Mouse (Mus musculus): ENCODE measurements around the gene Caskin2. TPM values are rescaled to one million over a fixed set of nuclear protein-coding genes. Genes with fewer than 3 reads are reported as not detected.
"Not testable (repeated sequence)": the region's sequence is repeated elsewhere in the genome, so short reads cannot be mapped to it uniquely, and the experiment has no call there.

Caskin2 gene
- 10.7 and 11.0 TPM in 2 replicates for polyA plus RNA-seq (2014; fragmentation: Nextera tagmentation; extraction: Ambion mirVana)

DNA sequence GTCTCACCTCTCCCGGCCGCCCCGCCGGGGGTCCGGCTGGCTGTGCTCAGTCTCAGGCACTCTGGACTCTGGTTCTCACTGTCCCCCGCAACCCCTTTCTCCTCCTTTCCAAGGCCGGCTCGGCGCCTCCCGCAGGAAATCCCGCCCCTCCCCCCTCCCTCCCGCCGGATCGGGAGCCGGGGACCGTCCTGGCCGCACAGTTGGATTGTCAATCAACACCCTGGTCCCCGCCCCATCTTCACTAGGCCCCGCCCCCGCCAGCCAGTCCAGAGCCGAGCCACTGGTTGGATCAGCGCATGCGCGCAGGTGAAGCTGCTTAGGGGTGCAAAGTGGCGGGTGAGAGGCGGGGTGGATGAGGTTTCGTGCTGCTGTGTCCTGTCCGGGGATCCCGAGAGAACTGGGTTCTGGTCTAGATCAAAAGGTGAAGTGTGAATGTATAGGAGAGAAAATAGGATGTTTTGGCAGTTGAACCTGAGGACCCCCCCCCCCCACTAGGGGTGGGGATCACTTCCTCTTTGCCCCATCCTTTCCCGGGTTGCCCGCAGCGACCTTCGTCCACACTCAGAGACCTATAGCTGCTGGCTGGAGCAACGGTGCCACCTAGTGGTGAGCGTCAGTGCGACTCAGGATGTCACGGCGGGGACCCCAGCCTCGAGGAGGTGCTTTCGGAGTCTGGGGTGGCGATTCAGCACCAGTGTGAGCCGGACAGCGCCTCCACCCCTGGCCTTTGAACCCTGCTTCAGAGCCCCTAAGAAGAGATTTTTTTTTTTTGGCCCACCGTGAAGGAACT lies at the start of gene Caskin2:
Gene Caskin2, minus strand, starts transcription at position 133 of the 790 bp plus-strand sequence.
- Histone ChIP-seq H3K27me3 (ENCODE audit: control insufficient read depth, insufficient read depth, low read length) (no peaks in the 10 kb centered on the region), H3K36me3 (replicated peaks; ENCODE audit: control insufficient read depth, insufficient read depth) (peaks cover 15% of the 10 kb centered on the region), H3K9me3 (ENCODE audit: control insufficient read depth, low read length) (no peaks in the 10 kb centered on the region), H3K9ac (peak within 1 kb of the TSS; percentile 77), H3K4me1 (replicated peaks; ENCODE audit: control insufficient read depth, insufficient read depth, low read length) (peaks cover 36% of the 10 kb centered on the region), H3K4me3 (replicated peaks; ENCODE audit: low read length) (peak within 1 kb of the TSS; percentile 71), H3K4me2 (replicated peaks) (peak within 1 kb of the TSS; percentile 88), H3K27ac (peak within 1 kb of the TSS; percentile 65; the same call in 1 of the 2 replicates)
- DNase-seq (ENCODE audit: low spot score) (peak; percentile 93), ATAC-seq (ENCODE audit: low FRiP score) (peak; percentile 90)
- WGBS = under 1% methylated on average over 44 of the region's 44 CpGs

DNA sequence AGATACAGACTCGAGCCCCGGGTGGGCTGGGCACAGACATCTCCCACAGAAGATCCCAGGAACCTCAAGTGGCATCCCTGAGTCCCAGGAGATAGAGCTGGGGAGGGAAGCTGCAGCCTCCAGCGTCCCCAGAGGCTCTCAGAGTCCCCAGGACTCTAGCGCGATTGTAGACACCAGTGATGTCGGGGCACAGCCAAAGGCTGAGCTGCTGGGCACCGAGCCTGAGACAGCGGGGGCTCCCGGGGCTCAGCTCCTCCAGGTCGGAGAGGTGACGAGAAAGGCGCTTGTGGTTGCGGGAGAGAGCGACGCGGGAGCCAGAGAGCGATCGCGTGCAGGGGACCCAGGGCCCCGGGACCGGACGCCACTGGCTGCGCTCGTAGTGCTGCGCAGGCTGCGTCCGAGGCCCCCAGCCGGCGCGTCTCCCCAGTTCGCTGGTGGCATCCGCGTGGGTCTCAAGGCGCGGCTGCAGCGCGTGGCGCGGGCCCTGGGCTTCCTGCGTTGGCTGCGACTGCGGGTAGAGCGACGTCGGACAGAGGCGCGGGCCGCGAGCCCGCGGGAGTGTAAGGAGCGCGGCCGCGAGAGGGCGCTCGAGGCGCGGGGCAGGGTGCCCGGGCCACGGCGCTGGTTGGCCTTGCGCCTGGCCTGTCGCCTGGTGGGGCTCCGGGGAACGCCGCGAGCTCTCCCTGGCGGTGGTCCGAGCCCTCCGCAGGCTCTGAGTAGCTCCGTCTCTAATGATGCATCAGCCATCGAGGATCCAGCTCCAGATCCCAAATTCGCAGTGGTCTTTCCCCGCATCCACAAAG lies 45.9 kb upstream of the Caskin2 start:
- H3K4me3 ChIP-seq (replicated peaks; ENCODE audit: low read length) = peak overlapping the region; percentile 26
- no peak overlapping the region for H3K27ac ChIP-seq
- H3K27me3 ChIP-seq (ENCODE audit: control insufficient read depth, insufficient read depth, low read length) = peaks cover 46% of the 10 kb centered on the region
- WGBS = 2% methylated on average over 53 of the region's 75 CpGs
- 0 out of 2 replicates have a peak, but pooled peaks cover 9% of the 10 kb centered on the region for H3K4me1 ChIP-seq (replicated peaks; ENCODE audit: control insufficient read depth, insufficient read depth, low read length)
- peak; percentile 73; the same call in 1 of the 2 replicates for ATAC-seq (ENCODE audit: low FRiP score)
- no peaks in the 10 kb centered on the region for H3K36me3 ChIP-seq (replicated peaks; ENCODE audit: control insufficient read depth, insufficient read depth)
- peak; percentile 73 for DNase-seq (ENCODE audit: low spot score)
- H3K9ac ChIP-seq = peak overlapping the region; percentile 36; the same call in 1 of the 2 replicates
- H3K9me3 ChIP-seq (ENCODE audit: control insufficient read depth, low read length) = no peaks in the 10 kb centered on the region
- peak overlapping the region; percentile 50 for H3K4me2 ChIP-seq (replicated peaks)

DNA sequence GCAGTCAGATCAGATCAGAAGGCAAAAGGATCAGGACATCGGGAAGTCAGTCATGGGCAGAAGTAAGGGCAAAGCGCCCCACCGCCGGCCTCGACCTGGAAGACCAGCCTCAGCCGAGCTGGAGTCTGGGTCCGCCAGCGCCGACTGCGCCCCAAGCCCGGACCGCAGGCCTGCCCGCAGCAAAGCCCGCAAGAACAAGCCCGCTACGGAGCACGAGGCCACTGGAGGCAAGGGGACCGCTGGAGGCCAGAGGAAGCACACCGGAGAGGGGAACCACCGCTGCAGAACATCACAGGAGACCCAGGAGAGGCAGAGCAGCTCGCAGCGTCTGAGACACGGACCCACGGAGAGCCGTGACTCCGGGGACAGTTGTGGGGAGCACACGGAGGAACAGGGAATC lies 44.9 kb upstream of the Caskin2 start, which contains the start of gene Myo15b:
Gene Myo15b, plus strand, starts transcription at position 53 of the 400 bp plus-strand sequence.
- DNase-seq (ENCODE audit: low spot score) (no peak), ATAC-seq (ENCODE audit: low FRiP score) (no peak)
- no peaks in the 10 kb centered on the region for H3K36me3 ChIP-seq (replicated peaks; ENCODE audit: control insufficient read depth, insufficient read depth)
- H3K27ac ChIP-seq = no peak within 1 kb of the TSS
- WGBS = 11% methylated on average over 27 of the region's 27 CpGs
- H3K27me3 ChIP-seq (ENCODE audit: control insufficient read depth, insufficient read depth, low read length) = peaks cover 46% of the 10 kb centered on the region
- H3K4me1 ChIP-seq (replicated peaks; ENCODE audit: control insufficient read depth, insufficient read depth, low read length) = 0 out of 2 replicates have a peak, but pooled peaks cover 9% of the 10 kb centered on the region
- peak within 1 kb of the TSS; percentile 26 for H3K4me3 ChIP-seq (replicated peaks; ENCODE audit: low read length)
- peak within 1 kb of the TSS; percentile 36; the same call in 1 of the 2 replicates for H3K9ac ChIP-seq
- H3K9me3 ChIP-seq (ENCODE audit: control insufficient read depth, low read length) = no peaks in the 10 kb centered on the region
- H3K4me2 ChIP-seq (replicated peaks) = peak within 1 kb of the TSS; percentile 50

GRCm38 (mm10) chr11:115857936-115858335 lies 44.5 kb upstream of the Caskin2 start:
- ATAC-seq (ENCODE audit: low FRiP score) (no peak), DNase-seq (ENCODE audit: low spot score) (no peak)
- H3K36me3 ChIP-seq (replicated peaks; ENCODE audit: control insufficient read depth, insufficient read depth) = no peaks in the 10 kb centered on the region
- 0 out of 2 replicates have a peak, but pooled peaks cover 9% of the 10 kb centered on the region for H3K4me1 ChIP-seq (replicated peaks; ENCODE audit: control insufficient read depth, insufficient read depth, low read length)
- no peak overlapping the region for H3K4me3 ChIP-seq (replicated peaks; ENCODE audit: low read length)
- 39% methylated on average over 13 of the region's 13 CpGs for WGBS
- H3K4me2 ChIP-seq (replicated peaks) = no peak overlapping the region
- H3K9me3 ChIP-seq (ENCODE audit: control insufficient read depth, low read length) = no peaks in the 10 kb centered on the region
- no peak overlapping the region for H3K9ac ChIP-seq
- H3K27me3 ChIP-seq (ENCODE audit: control insufficient read depth, insufficient read depth, low read length) = peaks cover 46% of the 10 kb centered on the region
- no peak overlapping the region for H3K27ac ChIP-seq

- H3K4me2 ChIP-seq (replicated peaks); H3K4me3 ChIP-seq (replicated peaks; ENCODE audit: low read length); H3K9me3 ChIP-seq (ENCODE audit: control insufficient read depth, low read length); H3K36me3 ChIP-seq (replicated peaks; ENCODE audit: control insufficient read depth, insufficient read depth); H3K4me1 ChIP-seq (replicated peaks; ENCODE audit: control insufficient read depth, insufficient read depth, low read length); H3K27ac ChIP-seq; ATAC-seq (ENCODE audit: low FRiP score); DNase-seq (ENCODE audit: low spot score); H3K9ac ChIP-seq: not testable (repeated sequence)
- WGBS = 92% methylated on average over 4 of the region's 4 CpGs
- H3K27me3 ChIP-seq (ENCODE audit: control insufficient read depth, insufficient read depth, low read length) = peaks cover 46% of the 10 kb centered on the region
These were observed 43.7 kb upstream of the Caskin2 start for GRCm38 (mm10) chr11:115857146-115857545.

GRCm38 (mm10) chr11:115854674-115855073 lies 41.2 kb upstream of the Caskin2 start:
- Histone ChIP-seq H3K27ac (no peak overlapping the region), H3K4me3 (replicated peaks; ENCODE audit: low read length) (no peak overlapping the region), H3K9ac (no peak overlapping the region), H3K4me2 (replicated peaks) (no peak overlapping the region), H3K4me1 (replicated peaks; ENCODE audit: control insufficient read depth, insufficient read depth, low read length) (0 out of 2 replicates have a peak, but pooled peaks cover 9% of the 10 kb centered on the region), H3K9me3 (ENCODE audit: control insufficient read depth, low read length) (no peaks in the 10 kb centered on the region), H3K27me3 (ENCODE audit: control insufficient read depth, insufficient read depth, low read length) (peaks cover 28% of the 10 kb centered on the region), H3K36me3 (replicated peaks; ENCODE audit: control insufficient read depth, insufficient read depth) (no peaks in the 10 kb centered on the region)
- ATAC-seq (ENCODE audit: low FRiP score) (no peak), DNase-seq (ENCODE audit: low spot score) (no peak)
- WGBS = 83% methylated on average over 6 of the region's 6 CpGs

DNA sequence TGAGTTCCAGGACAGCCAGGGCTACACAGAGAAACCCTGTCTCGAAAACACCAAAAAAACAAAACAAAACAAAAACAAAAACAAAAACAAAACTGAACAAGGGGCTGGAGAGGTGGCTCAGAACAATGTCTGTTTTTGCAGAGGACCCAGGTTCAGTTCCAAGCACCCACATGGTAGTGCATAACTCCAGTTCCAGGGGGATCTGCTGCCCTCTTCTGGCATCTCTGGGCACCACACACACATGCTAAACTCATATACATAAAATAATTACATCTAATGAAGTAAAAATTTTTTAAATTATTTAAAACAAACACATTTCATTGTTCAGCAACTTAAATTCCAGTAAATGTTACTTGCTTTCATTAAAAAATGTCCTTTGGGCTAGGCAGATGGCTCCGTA lies 32.4 kb upstream of the Caskin2 start:
- H3K36me3 ChIP-seq (replicated peaks; ENCODE audit: control insufficient read depth, insufficient read depth) = no peaks in the 10 kb centered on the region
- H3K4me1 ChIP-seq (replicated peaks; ENCODE audit: control insufficient read depth, insufficient read depth, low read length) = no peaks in the 10 kb centered on the region
- H3K4me3 ChIP-seq (replicated peaks; ENCODE audit: low read length) = no peak overlapping the region
- H3K9me3 ChIP-seq (ENCODE audit: control insufficient read depth, low read length) = no peaks in the 10 kb centered on the region
- no peaks in the 10 kb centered on the region for H3K27me3 ChIP-seq (ENCODE audit: control insufficient read depth, insufficient read depth, low read length)
- 95% methylated on average over 2 of the region's 2 CpGs for WGBS
- no peak overlapping the region for H3K4me2 ChIP-seq (replicated peaks)
- no peak overlapping the region for H3K9ac ChIP-seq
- ATAC-seq (ENCODE audit: low FRiP score) (no peak), DNase-seq (ENCODE audit: low spot score) (no peak)
- no peak overlapping the region for H3K27ac ChIP-seq

GRCm38 (mm10) chr11:115844240-115844639 lies 30.8 kb upstream of the Caskin2 start:
- Histone ChIP-seq H3K9me3 (ENCODE audit: control insufficient read depth, low read length) (no peaks in the 10 kb centered on the region), H3K4me3 (replicated peaks; ENCODE audit: low read length) (no peak overlapping the region), H3K27ac (no peak overlapping the region), H3K9ac (no peak overlapping the region), H3K4me2 (replicated peaks) (no peak overlapping the region), H3K36me3 (replicated peaks; ENCODE audit: control insufficient read depth, insufficient read depth) (no peaks in the 10 kb centered on the region), H3K27me3 (ENCODE audit: control insufficient read depth, insufficient read depth, low read length) (no peaks in the 10 kb centered on the region), H3K4me1 (replicated peaks; ENCODE audit: control insufficient read depth, insufficient read depth, low read length) (no peaks in the 10 kb centered on the region)
- WGBS = 76% methylated on average over 8 of the region's 8 CpGs
- ATAC-seq (ENCODE audit: low FRiP score) (no peak), DNase-seq (ENCODE audit: low spot score) (no peak)

DNA sequence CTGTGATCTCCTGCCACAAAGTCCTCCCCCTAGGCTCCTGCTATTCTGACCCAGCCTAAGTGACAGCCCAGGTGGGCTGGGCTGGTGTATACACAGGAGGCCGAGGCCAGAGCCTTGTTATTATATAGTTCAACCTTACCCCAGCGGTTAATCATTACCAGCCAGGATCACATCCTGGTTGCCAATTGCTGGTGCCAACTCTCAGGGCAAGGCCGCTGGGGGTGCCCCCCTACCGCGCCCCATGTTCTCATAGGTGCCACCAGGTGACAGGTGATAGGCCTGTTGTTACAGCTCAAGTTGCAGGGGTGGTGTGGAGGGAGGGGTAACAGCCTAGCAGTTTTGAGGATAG lies 30.4 kb upstream of the Caskin2 start:
- H3K36me3 ChIP-seq (replicated peaks; ENCODE audit: control insufficient read depth, insufficient read depth) = no peaks in the 10 kb centered on the region
- no peaks in the 10 kb centered on the region for H3K4me1 ChIP-seq (replicated peaks; ENCODE audit: control insufficient read depth, insufficient read depth, low read length)
- no peak overlapping the region for H3K27ac ChIP-seq
- ATAC-seq (ENCODE audit: low FRiP score) = no peak
- no peak overlapping the region for H3K4me3 ChIP-seq (replicated peaks; ENCODE audit: low read length)
- H3K9me3 ChIP-seq (ENCODE audit: control insufficient read depth, low read length) = no peaks in the 10 kb centered on the region
- no peak overlapping the region for H3K9ac ChIP-seq
- H3K27me3 ChIP-seq (ENCODE audit: control insufficient read depth, insufficient read depth, low read length) = no peaks in the 10 kb centered on the region
- WGBS = 95% methylated on average over 5 of the region's 5 CpGs
- DNase-seq (ENCODE audit: low spot score) = no peak
- no peak overlapping the region for H3K4me2 ChIP-seq (replicated peaks)

All from hindbrain, embryonic 14.5 days (tissue).